Mouse (Mus musculus) Patski (cell line): Measurements from ENCODE around the gene Cst6. TPM values are rescaled to one million over a fixed set of nuclear protein-coding genes. Genes with fewer than 3 reads are reported as not detected.

Source experiments
- ATAC-seq: fragments of 100-300 bp; one replicate; pipeline ENCODE4 v1.8.0; 2021
- CTCF ChIA-PET: fragments of 350-600 bp; sonication (Branson Sonifier 250); formaldehyde crosslinking; loops from one replicate; lab custom pipeline; 2022; ENCODE audit warnings: inconsistent platforms; lab: Charles Lee
- POLR2A ChIA-PET: fragments of 350-600 bp; sonication (Branson Sonifier 250); formaldehyde crosslinking; loops from one replicate; lab custom pipeline; 2022; ENCODE audit warnings: antibody characterized with exemption, inconsistent platforms; lab: Charles Lee
- DNase-seq: peaks from one replicate; pipeline ENCODE4 v3.0.0-alpha.2; 2011; ENCODE audit warnings: low read depth, low spot score
- H3K27me3 ChIP-seq: fragments of 371-371 bp; one replicate; pipeline ENCODE4 v1.5.1; 2021
- CTCF ChIP-seq: fragments of 100-300 bp; IDR thresholded peaks from one replicate; pipeline ENCODE4 v1.5.1; 2021
- in situ Hi-C: fragments of 300-500 bp; cut with MboI; formaldehyde crosslinking; loops from 3 replicates; pipeline ENCODE4 v1.11.1; 2018; ENCODE audit warnings: low pct_unique_long_range_greater_than_20kb, mixed read lengths
- polyA plus RNA-seq: library from polyadenylated mRNA; unstranded; gene quantifications from one replicate; pipeline ENCODE4 v1.2.3, GENCODE M21; 2021

Cst6 gene
- polyA plus RNA-seq, 1 experiment from 2014 or later: 1.1 TPM

- no peak for ATAC-seq
- H3K27me3 ChIP-seq: no peaks in the 10 kb centered on the region
- ChIA-PET POLR2A (no interaction called here), CTCF (interaction anchor here (1.9 kb wide), 1 partner anchor 31 kb away, joined by 5 read pairs; no protein-coding TSS in a partner anchor)
- TF ChIP-seq CTCF: no peak
- in situ Hi-C loops: no loop called here
- DNase-seq: no peak
These were observed 28.1 kb upstream of the Cst6 start for GRCm38 (mm10) chr19:5377446-5377845.

DNA sequence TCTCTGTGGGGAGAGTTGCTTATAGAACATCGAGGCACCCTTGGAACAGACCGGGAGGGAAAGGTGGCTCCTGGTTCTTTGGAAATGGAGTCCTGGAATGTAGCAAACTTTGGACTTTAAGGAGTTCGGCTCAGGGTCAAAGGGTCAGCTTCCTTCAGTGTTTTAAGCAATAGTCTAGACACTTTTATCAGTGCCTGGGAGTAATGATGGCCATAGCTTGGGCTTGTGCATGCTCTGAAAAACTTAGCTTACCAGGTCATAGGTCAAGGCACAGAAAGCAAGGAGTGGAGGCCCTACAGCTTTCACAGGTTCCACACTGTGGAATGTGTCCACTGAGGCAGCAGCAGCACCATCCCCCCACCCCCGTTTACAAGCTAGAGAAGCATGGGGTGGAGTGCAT is 25.4 kb upstream of the Cst6 start:
- no peak for DNase-seq
- POLR2A ChIA-PET: interaction anchor here (1.4 kb wide), 1 partner anchor 10 kb away, joined by 3 read pairs; no protein-coding TSS in a partner anchor
- CTCF ChIA-PET: no interaction called here
- ATAC-seq: no peak
- no peak for TF ChIP-seq CTCF
- in situ Hi-C loops: no loop called here
- no peaks in the 10 kb centered on the region for H3K27me3 ChIP-seq

DNA sequence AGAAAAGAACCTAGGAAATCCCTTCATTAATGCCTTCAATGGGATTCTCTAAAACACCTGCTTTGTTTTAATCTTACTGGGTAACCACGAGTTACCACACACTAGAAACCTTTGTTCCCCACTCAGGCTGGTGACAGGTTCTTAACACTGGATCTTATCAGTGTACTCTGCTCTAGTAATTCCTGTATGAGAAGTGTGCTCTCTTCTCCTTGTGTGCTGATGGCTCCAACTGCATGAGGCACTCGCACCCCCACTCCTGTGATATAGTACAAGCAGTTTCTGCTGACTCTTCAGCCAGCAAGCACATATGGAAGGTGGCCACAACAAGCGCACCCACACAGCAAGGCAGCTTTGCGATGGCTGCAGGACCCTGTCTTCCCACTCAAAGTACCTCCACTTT is 24.8 kb upstream of the Cst6 start:
- CTCF ChIA-PET: no interaction called here
- H3K27me3 ChIP-seq: no peaks in the 10 kb centered on the region
- TF ChIP-seq CTCF: no peak
- in situ Hi-C loops: no loop called here
- ATAC-seq (no peak), DNase-seq (no peak)
- POLR2A ChIA-PET: no interaction called here

- ChIA-PET POLR2A (interaction anchor here (0.7 kb wide), 1 partner anchor 20 kb away, joined by 3 read pairs; no protein-coding TSS in a partner anchor), CTCF (no interaction called here)
- in situ Hi-C loops: no loop called here
- DNase-seq (no peak), ATAC-seq (no peak)
- H3K27me3 ChIP-seq: no peaks in the 10 kb centered on the region
- TF ChIP-seq CTCF: no peak
These were observed 23.4 kb upstream of the Cst6 start for GRCm38 (mm10) chr19:5372724-5373123.

- in situ Hi-C loops: no loop called here
- peak; percentile 52 for TF ChIP-seq CTCF
- ChIA-PET CTCF (interaction anchor here (1.2 to 1.6 kb wide), 2 partner anchors 8 to 117 kb away, joined by 3 read pairs; partner anchors contain the start of gene Mus81), POLR2A (interaction anchor here (0.7 kb wide), 1 partner anchor 93 kb away, joined by 5 read pairs; no protein-coding TSS in a partner anchor)
- ATAC-seq (no peak), DNase-seq (no peak)
- no peaks in the 10 kb centered on the region for H3K27me3 ChIP-seq
These were observed 21.6 kb upstream of the Cst6 start for GRCm38 (mm10) chr19:5370932-5371331.

- no peak for TF ChIP-seq CTCF
- in situ Hi-C loops: no loop called here
- DNase-seq: no peak
- ChIA-PET POLR2A (interaction anchor here (0.8 to 2.5 kb wide), 7 partner anchors 16 to 66 kb away, joined by 3 to 10 read pairs (median 5); partner anchors contain the start of genes AI837181 and Drap1), CTCF (interaction anchor here (1.0 to 1.5 kb wide), 2 partner anchors 29 to 62 kb away, joined by 4 read pairs; no protein-coding TSS in a partner anchor)
- no peaks in the 10 kb centered on the region for H3K27me3 ChIP-seq
- no peak for ATAC-seq
These were observed 18.1 kb upstream of the Cst6 start for GRCm38 (mm10) chr19:5367455-5367854.

DNA sequence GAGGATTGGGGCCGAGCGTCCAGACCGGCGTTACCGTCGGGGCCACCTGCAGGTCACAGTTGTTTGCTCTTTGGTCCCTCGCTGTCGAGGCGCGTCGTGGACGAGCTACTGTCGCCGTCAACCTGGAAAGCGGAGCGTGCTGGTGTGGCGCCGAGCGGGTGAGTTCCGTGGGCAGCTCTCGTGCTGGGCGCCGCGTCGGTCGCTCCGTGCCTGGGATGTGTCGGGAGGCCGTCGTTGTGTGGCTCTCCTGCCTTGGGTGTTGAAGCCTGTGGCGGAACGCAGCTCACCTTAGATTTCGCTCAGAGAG is 17.6 kb upstream of the Cst6 start, which contains the start of gene Banf1:
Banf1 (minus strand) TSS at position 116 of the 307 bp plus-strand sequence.
- no peaks in the 10 kb centered on the region for H3K27me3 ChIP-seq
- CTCF ChIA-PET: interaction anchor here (1.0 to 1.5 kb wide), 2 partner anchors 29 to 63 kb away, joined by 4 read pairs; no protein-coding TSS in a partner anchor
- POLR2A ChIA-PET: interaction anchor here (0.8 to 2.5 kb wide), 8 partner anchors 16 to 66 kb away, joined by 3 to 10 read pairs (median 4); partner anchors contain the start of genes AI837181 and Drap1
- ATAC-seq: no peak
- no peak for DNase-seq
- TF ChIP-seq CTCF: no peak
- in situ Hi-C loops: no loop called here

- CTCF ChIA-PET: interaction anchor here (1.0 to 1.5 kb wide), 2 partner anchors 28 to 63 kb away, joined by 4 read pairs; no protein-coding TSS in a partner anchor
- H3K27me3 ChIP-seq: no peaks in the 10 kb centered on the region
- ATAC-seq: peak; percentile 75
- TF ChIP-seq CTCF: no peak
- POLR2A ChIA-PET: interaction anchor here (0.7 to 2.5 kb wide), 9 partner anchors 17 to 316 kb away, joined by 3 to 10 read pairs (median 5); partner anchors contain the start of genes AI837181 and Drap1
- in situ Hi-C loops: no loop called here
- peak; percentile 86 for DNase-seq
These were observed 17.0 kb upstream of the Cst6 start, which contains the start of gene Eif1ad for GRCm38 (mm10) chr19:5366175-5367052. Gene Eif1ad, plus strand, starts transcription at chr19:5366741.

GRCm38 (mm10) chr19:5365751-5366150 is 16.4 kb upstream of the Cst6 start:
- no peak for ATAC-seq
- no peaks in the 10 kb centered on the region for H3K27me3 ChIP-seq
- in situ Hi-C loops: no loop called here
- DNase-seq: no peak
- no peak for TF ChIP-seq CTCF
- POLR2A ChIA-PET: interaction anchor here (0.7 to 2.5 kb wide), 5 partner anchors 18 to 316 kb away, joined by 3 to 10 read pairs (median 9); partner anchors contain the start of genes AI837181 and Drap1
- CTCF ChIA-PET: no interaction called here

- POLR2A ChIA-PET: interaction anchor here (0.6 kb wide), 1 partner anchor 108 kb away, joined by 4 read pairs; no protein-coding TSS in a partner anchor
- in situ Hi-C loops: no loop called here
- ATAC-seq (no peak), DNase-seq (no peak)
- no peaks in the 10 kb centered on the region for H3K27me3 ChIP-seq
- TF ChIP-seq CTCF: no peak
- CTCF ChIA-PET: no interaction called here
These were observed 14.8 kb upstream of the Cst6 start for GRCm38 (mm10) chr19:5364124-5364523.
